Mouse (Mus musculus) kidney, embryonic 15.5 days (tissue): ENCODE measurements around the gene Map3k3. TPM values are rescaled to one million over a fixed set of nuclear protein-coding genes. Genes with fewer than 3 reads are reported as not detected.
A peak's percentile ranks its signal among the peaks of the same experiment; 100 is the strongest.
"Not testable (repeated sequence)": the region's sequence is repeated elsewhere in the genome, so short reads cannot be mapped to it uniquely, and the experiment has no call there.

ENCODE experiments used
- ATAC-seq: fragments of 200-750 bp; cut with Nextera tagmentation; replicated peaks from 2 replicates; pipeline ENCODE4 v1.8.0; 2017; ENCODE audit warnings: moderate TSS enrichment; ENCODE audit not compliant: low FRiP score
- H3K27ac ChIP-seq: fragments of 300-500 bp; sonication (generic); 2 replicates; pipeline ENCODE4 v1.5.1; 2015; ENCODE audit warnings: mild to moderate bottlenecking, inconsistent platforms
- H3K27me3 ChIP-seq: fragments of 300-500 bp; sonication (generic); 2 replicates; pipeline ENCODE4 v1.6.1; 2015; ENCODE audit warnings: inconsistent platforms
- H3K36me3 ChIP-seq: fragments of 300-500 bp; sonication (generic); 2 replicates; pipeline ENCODE4 v1.6.1; 2015; ENCODE audit warnings: inconsistent platforms
- H3K4me1 ChIP-seq: fragments of 300-500 bp; sonication (generic); 2 replicates; pipeline ENCODE4 v1.6.1; 2015; ENCODE audit warnings: inconsistent platforms
- H3K4me2 ChIP-seq: fragments of 300-500 bp; sonication (generic); 2 replicates; pipeline ENCODE4 v1.6.1; 2015; ENCODE audit warnings: moderate library complexity, mild to moderate bottlenecking, inconsistent platforms
- H3K4me3 ChIP-seq: fragments of 300-500 bp; sonication (generic); replicated peaks from 2 replicates; pipeline ENCODE4 v1.5.1; 2015; ENCODE audit warnings: mild to moderate bottlenecking, inconsistent platforms
- H3K9ac ChIP-seq: fragments of 300-500 bp; sonication (generic); 2 replicates; pipeline ENCODE4 v1.6.1; 2015; ENCODE audit warnings: mild to moderate bottlenecking, inconsistent platforms
- H3K9me3 ChIP-seq: fragments of 300-500 bp; sonication (generic); replicated peaks from 2 replicates; pipeline ENCODE4 v1.6.1; 2016; ENCODE audit warnings: inconsistent platforms
- WGBS: fragments of 180-500 bp; shearing (Covaris S2); methylation state at CpG from one replicate; pipeline ENCODE4 v1.1.7; 2015; ENCODE audit warnings: mixed read lengths; 5-methylcytosine and 5-hydroxymethylcytosine counted together
- polyA plus RNA-seq: library from polyadenylated mRNA; unstranded; fragments of >200 nt; fragmentation: Nextera tagmentation; extraction: Ambion mirVana; gene quantifications from 2 replicates; pipeline ENCODE4 v1.2.1, GENCODE M21; 2015

Map3k3 gene
- polyA plus RNA-seq, 1 experiment from 2014 or later, result 24.3 TPM

GRCm38 (mm10) chr11:106179711-106180448 is 95.5 kb downstream of the Map3k3 start:
- Histone ChIP-seq H3K27me3 (no peaks in the 10 kb centered on the region), H3K4me1 (no peaks in the 10 kb centered on the region), H3K36me3 (peaks cover 19% of the 10 kb centered on the region), H3K4me3 (no peak overlapping the region), H3K9me3 (no peaks in the 10 kb centered on the region), H3K9ac (no peak overlapping the region), H3K4me2 (no peak overlapping the region), H3K27ac (no peak overlapping the region)
- ATAC-seq, result no peak
- 78% methylated on average over 7 of the region's 7 CpGs for WGBS

- Histone ChIP-seq H3K4me3 (no peak overlapping the region), H3K27me3 (no peaks in the 10 kb centered on the region), H3K27ac (no peak overlapping the region), H3K4me1 (no peaks in the 10 kb centered on the region), H3K36me3 (peaks cover 25% of the 10 kb centered on the region), H3K9ac (no peak overlapping the region), H3K9me3 (no peaks in the 10 kb centered on the region), H3K4me2 (no peak overlapping the region)
- ATAC-seq, result no peak
- WGBS, result 71% methylated on average over 2 of the region's 2 CpGs
Measured at GRCm38 (mm10) chr11:106180449-106180801, 96.0 kb downstream of the Map3k3 start.

- Histone ChIP-seq H3K27ac (no peak overlapping the region), H3K9me3 (no peaks in the 10 kb centered on the region), H3K36me3 (peaks cover 29% of the 10 kb centered on the region), H3K4me3 (no peak overlapping the region), H3K9ac (no peak overlapping the region), H3K4me1 (peaks cover 4% of the 10 kb centered on the region; the same call in 1 of the 2 replicates), H3K4me2 (no peak overlapping the region), H3K27me3 (no peaks in the 10 kb centered on the region)
- WGBS, result 92% methylated on average over 4 of the region's 4 CpGs
- no peak for ATAC-seq
Measured at GRCm38 (mm10) chr11:106187326-106187725, 102.9 kb downstream of the Map3k3 start.

GRCm38 (mm10) chr11:106191716-106192115 is 107.3 kb downstream of the Map3k3 start:
- Histone ChIP-seq H3K36me3 (peaks cover 6% of the 10 kb centered on the region), H3K9ac (no peak overlapping the region), H3K4me3 (no peak overlapping the region), H3K27me3 (no peaks in the 10 kb centered on the region), H3K4me1 (peaks cover 14% of the 10 kb centered on the region), H3K27ac (no peak overlapping the region), H3K9me3 (no peaks in the 10 kb centered on the region), H3K4me2 (no peak overlapping the region)
- no peak for ATAC-seq
- WGBS, result 90% methylated on average over 3 of the region's 3 CpGs

- H3K27ac ChIP-seq, result 0 out of 2 replicates have a peak overlapping the region, but pooled peaks have one; percentile 91
- H3K4me2 ChIP-seq, result peak overlapping the region; percentile 75
- H3K4me3 ChIP-seq, result peak overlapping the region; percentile 57
- H3K9me3 ChIP-seq, result no peaks in the 10 kb centered on the region
- H3K9ac ChIP-seq, result peak overlapping the region; percentile 57; the same call in 1 of the 2 replicates
- WGBS, result 70% methylated on average over 5 of the region's 5 CpGs
- H3K27me3 ChIP-seq, result no peaks in the 10 kb centered on the region
- peaks cover 10% of the 10 kb centered on the region for H3K36me3 ChIP-seq
- ATAC-seq, result no peak
- H3K4me1 ChIP-seq, result peaks cover 14% of the 10 kb centered on the region
Measured at GRCm38 (mm10) chr11:106192241-106192640, 107.8 kb downstream of the Map3k3 start.

- peak overlapping the region; percentile 91 for H3K27ac ChIP-seq
- peak overlapping the region; percentile 57 for H3K9ac ChIP-seq
- no peaks in the 10 kb centered on the region for H3K27me3 ChIP-seq
- peaks cover 14% of the 10 kb centered on the region for H3K4me1 ChIP-seq
- H3K4me3 ChIP-seq, result peak overlapping the region; percentile 57
- 9% methylated on average over 19 of the region's 19 CpGs for whole genome bisulfite sequencing
- ATAC-seq, result peak; percentile 71
- H3K36me3 ChIP-seq, result peaks cover 16% of the 10 kb centered on the region
- H3K9me3 ChIP-seq, result no peaks in the 10 kb centered on the region
- peak overlapping the region; percentile 75 for H3K4me2 ChIP-seq
Measured at GRCm38 (mm10) chr11:106192657-106193370, 108.4 kb downstream of the Map3k3 start.

GRCm38 (mm10) chr11:106193371-106194154 is 109.2 kb downstream of the Map3k3 start:
- H3K4me1 ChIP-seq, result peaks cover 14% of the 10 kb centered on the region
- no peaks in the 10 kb centered on the region for H3K9me3 ChIP-seq
- peak; percentile 97 for ATAC-seq
- peaks cover 24% of the 10 kb centered on the region for H3K36me3 ChIP-seq
- peak overlapping the region; percentile 57 for H3K9ac ChIP-seq
- under 1% methylated on average over 42 of the region's 44 CpGs for WGBS
- peak overlapping the region; percentile 91 for H3K27ac ChIP-seq
- H3K27me3 ChIP-seq, result no peaks in the 10 kb centered on the region
- peak overlapping the region; percentile 75 for H3K4me2 ChIP-seq
- peak overlapping the region; percentile 57 for H3K4me3 ChIP-seq

- peak overlapping the region; percentile 75 for H3K4me2 ChIP-seq
- peak overlapping the region; percentile 57 for H3K4me3 ChIP-seq
- H3K9ac ChIP-seq, result peak overlapping the region; percentile 54
- no peaks in the 10 kb centered on the region for H3K27me3 ChIP-seq
- peaks cover 14% of the 10 kb centered on the region for H3K4me1 ChIP-seq
- 27% methylated on average over 3 of the region's 3 CpGs for WGBS
- peak overlapping the region; percentile 84 for H3K27ac ChIP-seq
- no peaks in the 10 kb centered on the region for H3K9me3 ChIP-seq
- ATAC-seq, result no peak
- H3K36me3 ChIP-seq, result peaks cover 29% of the 10 kb centered on the region
Measured at GRCm38 (mm10) chr11:106194155-106194541, 109.7 kb downstream of the Map3k3 start.

GRCm38 (mm10) chr11:106194891-106195290 is 110.5 kb downstream of the Map3k3 start:
- peaks cover 34% of the 10 kb centered on the region for H3K36me3 ChIP-seq
- peaks cover 14% of the 10 kb centered on the region for H3K4me1 ChIP-seq
- no peak overlapping the region for H3K27ac ChIP-seq
- no peak overlapping the region for H3K9ac ChIP-seq
- H3K4me2 ChIP-seq, result no peak overlapping the region
- no peaks in the 10 kb centered on the region for H3K9me3 ChIP-seq
- ATAC-seq, result no peak
- H3K27me3 ChIP-seq, result no peaks in the 10 kb centered on the region
- 89% methylated on average over 7 of the region's 7 CpGs for WGBS
- no peak overlapping the region for H3K4me3 ChIP-seq

- Histone ChIP-seq H3K4me1 (peaks cover 14% of the 10 kb centered on the region), H3K4me2 (no peak overlapping the region), H3K36me3 (peaks cover 39% of the 10 kb centered on the region), H3K27me3 (no peaks in the 10 kb centered on the region), H3K4me3 (no peak overlapping the region), H3K9ac (no peak overlapping the region), H3K9me3 (no peaks in the 10 kb centered on the region), H3K27ac (no peak overlapping the region)
- ATAC-seq, result no peak
Measured at GRCm38 (mm10) chr11:106195341-106195740, 110.9 kb downstream of the Map3k3 start.

GRCm38 (mm10) chr11:106198277-106198676 is 113.9 kb downstream of the Map3k3 start:
- peaks cover 66% of the 10 kb centered on the region for H3K36me3 ChIP-seq

GRCm38 (mm10) chr11:106199997-106200396 is 115.6 kb downstream of the Map3k3 start:
- WGBS, result 92% methylated on average over 7 of the region's 7 CpGs
- peaks cover 82% of the 10 kb centered on the region for H3K36me3 ChIP-seq

More at GRCm38 (mm10) chr11:106198277-106198676, 113.9 kb downstream of the Map3k3 start:
- H3K27me3 ChIP-seq, result no peaks in the 10 kb centered on the region
- no peak overlapping the region for H3K4me2 ChIP-seq
- 88% methylated on average over 4 of the region's 4 CpGs for WGBS
- peaks cover 4% of the 10 kb centered on the region; the same call in 1 of the 2 replicates for H3K4me1 ChIP-seq
- H3K9me3 ChIP-seq, result no peaks in the 10 kb centered on the region
- no peak for ATAC-seq
- no peak overlapping the region for H3K4me3 ChIP-seq
- H3K27ac ChIP-seq, result no peak overlapping the region
- no peak overlapping the region for H3K9ac ChIP-seq

More at GRCm38 (mm10) chr11:106199997-106200396, 115.6 kb downstream of the Map3k3 start:
- ATAC-seq, H3K4me2 ChIP-seq, H3K4me1 ChIP-seq, H3K9ac ChIP-seq, H3K27me3 ChIP-seq, H3K4me3 ChIP-seq, H3K27ac ChIP-seq, H3K9me3 ChIP-seq: not testable (repeated sequence)
